Mouse (Mus musculus) colon, adult 2 months (tissue): ENCODE results near the gene Rpn2. TPM values are rescaled to one million over a fixed set of nuclear protein-coding genes. Genes with fewer than 3 reads are reported as not detected.

ENCODE experiments used
- polyA plus RNA-seq: library from polyadenylated mRNA; depleted of rRNA; stranded (reverse); fragments of >200 nt; gene quantifications from 2 replicates; pipeline ENCODE4 v1.2.3, GENCODE M21; 2012; rRNA removed

The Rpn2 gene
- polyA plus RNA-seq: 230 and 238 TPM in 2 replicates

DNA sequence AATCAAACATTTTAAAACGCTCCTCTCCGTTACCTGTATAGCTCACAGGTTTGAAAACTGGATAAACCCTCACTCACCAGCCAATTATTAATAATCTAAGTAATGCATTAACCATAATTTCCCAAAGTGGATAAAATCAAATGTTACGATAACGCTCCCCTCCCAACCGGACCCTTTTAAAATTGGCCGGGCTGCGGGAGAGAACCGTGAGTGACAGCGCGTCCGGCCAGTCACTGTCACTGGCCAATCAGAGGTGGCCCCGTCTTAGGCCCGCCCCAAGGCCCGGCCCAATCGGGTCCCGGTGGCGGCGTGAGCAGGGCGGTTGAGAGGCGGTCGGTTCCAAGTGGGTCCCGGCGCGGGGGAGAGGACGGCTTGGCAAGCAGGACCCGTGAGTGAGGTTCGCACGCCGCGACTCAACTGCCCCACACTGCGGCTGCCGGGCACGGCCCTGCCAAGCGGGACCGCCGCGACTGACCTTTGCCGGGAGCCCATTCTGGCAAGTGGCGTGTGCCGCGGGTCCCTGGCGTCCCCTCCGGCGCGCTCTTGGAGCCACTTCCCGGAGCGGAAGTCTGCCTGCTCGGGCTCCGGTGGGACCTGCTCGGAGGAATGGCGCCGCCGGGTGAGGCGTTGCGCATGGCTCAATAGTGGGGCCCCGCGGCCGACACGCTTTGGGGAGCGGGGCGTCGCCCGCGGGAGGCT is at the start of gene Rpn2:
TSS of gene Rpn2 (plus strand) at position 301 of the 699 bp plus-strand sequence.

DNA sequence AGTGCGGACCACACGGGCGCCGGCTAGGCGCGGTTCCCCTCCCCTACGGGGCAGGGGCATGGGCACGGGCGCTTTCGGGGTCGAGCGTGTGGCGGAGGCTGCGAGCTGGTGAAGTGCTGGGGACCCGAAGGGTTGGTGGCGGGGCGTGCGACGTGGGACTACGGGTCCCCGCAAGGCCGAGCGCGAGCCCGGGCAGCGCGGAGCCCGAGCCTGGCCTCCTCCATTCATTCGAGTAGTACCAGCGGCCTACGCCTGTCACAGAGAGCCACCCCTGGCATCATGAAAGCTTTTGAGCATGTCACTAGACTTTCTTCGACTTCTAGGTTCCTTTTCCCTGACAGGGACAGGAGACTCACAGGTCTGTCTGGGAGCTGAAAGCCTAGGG is 591 bp downstream of the Rpn2 start, which contains the start of gene Mroh8:
TSS of gene Mroh8 (minus strand) at position 134 of the 385 bp plus-strand sequence.

DNA sequence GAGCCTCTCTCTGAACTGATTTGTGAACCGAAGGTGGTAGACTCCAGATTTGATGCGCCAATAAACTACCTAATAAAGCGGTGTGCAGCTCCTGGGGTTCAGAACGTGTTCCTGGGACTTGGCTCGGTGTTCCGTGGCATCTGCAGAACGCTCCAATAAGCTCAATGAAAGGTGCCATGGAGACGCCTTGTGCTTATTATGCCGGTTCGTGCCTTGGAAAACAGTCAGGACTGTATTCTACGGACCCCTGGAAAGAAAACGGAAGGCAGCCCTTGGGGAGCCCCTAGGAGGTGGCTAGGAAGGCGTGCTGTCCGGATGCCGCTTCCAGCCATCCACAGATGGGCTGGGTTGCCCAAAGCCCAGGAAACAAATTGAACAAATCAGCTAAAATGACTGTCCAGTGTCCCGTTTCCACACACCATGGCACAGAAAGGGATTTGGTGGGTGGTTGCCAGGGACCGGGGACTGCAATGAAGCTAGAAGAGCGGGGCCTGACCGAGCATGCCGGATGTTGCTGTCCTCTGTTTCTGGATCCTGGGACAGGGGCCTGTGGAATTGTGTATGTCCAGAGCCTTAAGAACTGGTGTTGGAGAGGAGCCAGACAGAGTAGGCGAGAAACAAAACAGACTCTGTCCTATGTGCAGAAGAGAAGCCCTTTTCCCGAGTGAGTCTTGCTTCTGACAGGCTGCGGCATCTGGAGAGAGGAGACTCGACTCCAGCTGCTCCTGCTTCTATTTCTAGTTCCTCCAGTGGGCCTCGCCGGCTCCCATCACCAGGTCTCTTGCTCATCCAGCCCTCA is 68.7 kb downstream of the Rpn2 start, which contains the start of gene Ghrh:
TSS of gene Ghrh (minus strand) at position 146 of the 799 bp plus-strand sequence.

DNA sequence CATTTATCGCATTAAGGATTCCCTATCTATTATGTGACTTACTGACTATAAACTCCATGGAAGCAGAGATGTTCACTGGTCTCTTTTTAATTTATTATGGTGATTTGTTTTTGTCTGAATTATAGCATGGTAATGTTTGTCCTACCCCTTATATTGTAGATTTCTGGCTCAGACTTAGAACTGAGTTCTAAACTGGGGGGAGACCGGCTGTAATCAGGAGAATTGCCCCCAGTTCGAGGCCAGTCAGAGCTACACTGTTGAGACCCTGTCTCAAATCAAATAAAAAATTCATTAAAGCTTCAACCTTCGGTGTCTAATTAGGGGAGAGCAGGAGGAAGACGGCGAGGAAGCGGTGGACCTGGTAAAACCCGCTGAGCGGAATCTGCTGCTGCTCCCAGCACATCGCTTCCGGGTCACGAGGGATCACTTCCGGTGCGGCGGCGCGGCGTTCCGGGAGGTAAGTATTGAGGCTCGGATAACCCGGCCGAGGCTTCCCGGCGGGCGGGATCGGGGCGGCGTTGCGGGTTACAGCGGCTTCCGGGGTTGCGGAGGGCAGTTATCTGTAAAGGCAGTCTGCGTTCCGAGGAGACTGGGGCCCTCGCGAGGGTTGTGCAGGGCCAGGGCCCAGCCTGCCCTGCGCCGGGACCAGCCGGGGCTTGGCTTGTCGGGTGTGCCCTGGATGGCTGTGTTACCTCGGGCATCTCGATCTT is 88.5 kb downstream of the Rpn2 start, which contains the start of gene Manbal:
TSS of gene Manbal (plus strand) at position 411 of the 710 bp plus-strand sequence.

Other genes with a start within 250 kb of the Rpn2 start
- gene Soga1, start 199.8 kb upstream of the Rpn2 start, polyA plus RNA-seq: 7.4 and 9.7 TPM in 2 replicates
- gene Tldc2, start 192.0 kb upstream of the Rpn2 start, polyA plus RNA-seq: 7.1 and 7.9 TPM in 2 replicates
- 32.8 and 33.3 TPM in 2 replicates for gene Samhd1, start 143.8 kb upstream of the Rpn2 start, polyA plus RNA-seq
- gene Rbl1, start 74.5 kb upstream of the Rpn2 start, polyA plus RNA-seq: 6.4 and 7.1 TPM in 2 replicates
- 0.12 and 0.16 TPM in 2 replicates for gene Mroh8, start 532 bp downstream of the Rpn2 start, polyA plus RNA-seq
- gene Ghrh, start 68.5 kb downstream of the Rpn2 start, polyA plus RNA-seq: not detected in 2 replicates
- gene Manbal, start 88.6 kb downstream of the Rpn2 start, polyA plus RNA-seq: 81.6 and 83.3 TPM in 2 replicates
- gene Src, start 139.4 kb downstream of the Rpn2 start, polyA plus RNA-seq: 119 and 148 TPM in 2 replicates